Mouse (Mus musculus): ENCODE data around the gene Spns3.

- TF ChIP-seq FOSL1 (IDR thresholded peaks at IDR 0.05; ENCODE audit: insufficient read depth, low read length, poor library complexity, severe bottlenecking) (no peak), USF1 (IDR thresholded peaks at IDR 0.05; ENCODE audit: low read depth) (no peak), CTCF (IDR thresholded peaks at IDR 0.05; ENCODE audit: control insufficient read depth, insufficient read depth, insufficient read length) (no peak)
Measured at GRCm38 (mm10) chr11:72468525-72468924, 81.8 kb downstream of the Spns3 start.
